Mouse (Mus musculus) kidney, adult 11 months (tissue): ENCODE results near the gene Defa30.
"Not testable (repeated sequence)": the region's sequence is repeated elsewhere in the genome, so short reads cannot be mapped to it uniquely, and the experiment has no call there.

ENCODE experiments used
- DNase-seq: peaks from one replicate; pipeline ENCODE4 v3.0.0; 2022

Gene Defa30

GRCm38 (mm10) chr8:21134342-21134741 is at the start of gene Defa30:
TSS of gene Defa30 (plus strand) at chr8:21134642.
- DNase-seq: not testable (repeated sequence)

DNA sequence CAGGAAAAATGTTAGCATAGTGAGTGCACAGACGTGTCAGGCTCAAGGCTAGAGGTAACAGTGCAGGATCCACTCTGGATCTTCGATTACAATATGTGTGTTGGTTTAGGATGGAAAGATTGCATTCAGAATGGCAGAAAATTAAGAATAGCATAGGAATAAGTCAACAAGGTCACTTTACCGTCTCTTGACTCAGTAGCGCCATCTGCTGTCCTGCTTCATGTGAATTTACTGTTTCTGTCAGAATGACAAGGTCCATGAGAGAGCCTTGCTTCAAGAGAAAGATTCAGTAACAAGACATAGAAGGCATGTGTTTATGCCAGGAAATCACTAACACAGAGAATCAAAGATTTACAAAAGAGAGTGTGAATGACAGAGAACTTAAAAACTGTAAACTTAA is 41.3 kb upstream of the Defa30 start:
- no peak for DNase-seq

DNA sequence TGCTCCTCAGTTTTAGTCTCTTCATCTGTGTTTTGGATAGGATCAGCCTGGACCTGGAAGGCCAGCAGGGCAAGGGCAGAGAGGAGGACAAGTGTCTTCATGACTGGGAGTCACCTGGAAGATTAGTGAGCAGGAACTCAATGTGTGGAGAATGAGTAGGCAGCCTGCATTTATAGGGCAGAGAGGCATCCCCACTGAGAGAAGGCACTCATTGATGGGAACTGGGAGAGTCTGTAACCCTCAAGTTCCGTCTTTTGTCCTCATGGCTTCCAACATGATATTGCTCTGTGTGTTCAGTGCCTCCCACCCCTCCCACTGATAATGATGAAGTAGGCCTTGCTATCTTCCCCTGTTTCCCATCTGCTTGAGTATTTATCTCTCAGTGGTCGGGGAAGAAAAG is 38.5 kb upstream of the Defa30 start, which contains the start of gene Gm14851:
Gm14851 (minus strand) TSS at position 101 of the 400 bp plus-strand sequence.
- not testable (repeated sequence) for DNase-seq

DNA sequence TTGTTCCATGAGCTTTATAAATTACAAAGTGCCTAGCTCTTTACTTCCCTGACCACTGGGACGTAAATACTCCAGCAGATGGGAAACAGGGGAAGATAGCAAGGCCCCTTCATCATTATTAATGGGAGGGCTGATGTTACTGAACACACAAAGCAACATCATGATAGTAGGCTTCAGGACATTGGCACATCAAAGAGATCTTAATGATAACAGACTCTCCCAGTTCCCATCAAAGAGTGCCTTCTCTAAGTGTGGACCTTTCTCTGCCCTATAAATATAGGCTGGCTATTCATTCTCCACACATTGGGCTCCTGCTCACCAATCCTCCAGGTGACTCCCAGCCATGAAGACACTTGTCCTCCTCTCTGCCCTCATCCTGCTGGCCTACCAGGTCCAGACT is 27.5 kb downstream of the Defa30 start, which contains the start of gene Defa22:
Defa22 (plus strand) TSS at position 301 of the 400 bp plus-strand sequence.
- DNase-seq: not testable (repeated sequence)
